In the genomic region with DNA sequence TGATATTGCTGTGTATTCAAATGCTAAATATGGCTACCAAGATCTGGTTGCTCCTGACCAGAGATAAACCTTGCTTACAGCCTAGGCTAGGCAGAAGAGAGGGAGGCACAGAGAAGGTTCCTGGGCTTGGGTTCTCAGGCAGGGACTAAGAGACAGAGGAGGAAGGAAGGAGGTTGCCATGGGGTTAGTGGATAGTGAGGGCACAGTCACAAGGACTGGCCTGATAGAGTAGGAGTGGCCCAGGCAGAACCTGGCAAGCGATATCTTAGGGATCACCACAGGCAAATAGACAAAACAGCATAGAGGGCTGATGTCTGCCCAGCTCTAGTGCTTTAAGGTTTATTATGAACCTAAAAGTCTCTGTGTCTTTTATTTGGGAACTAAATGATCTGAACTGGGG, we compare ENCODE assay signal across 22 mouse cellular contexts. TPM values are rescaled to one million over a fixed set of nuclear protein-coding genes. Genes with fewer than 3 reads are reported as not detected.
DNase-seq lines count a peak whose midpoint lies in the region; ATAC-seq and TF ChIP-seq lines count a peak whose summit lies in the region.
"Had no signal": no experiment of that assay in that cellular context is flagged by ENCODE, and none has a peak within 500 bp of the region (broad histone marks: within the 10 kb centered on the region; RNA-seq: fewer than 3 reads in every experiment).

No protein-coding gene starts in this region.

- no peaks in the 10 kb centered on the region for H3K9me3 ChIP-seq in megakaryocyte, embryonic 14.5 days
- H3K9me3 ChIP-seq in liver, embryonic 12.5 days (replicated peaks), result no peaks in the 10 kb centered on the region
- H3K9me3 ChIP-seq: heart, embryonic 10.5 days; hindbrain, embryonic 10.5 days; limb, embryonic 15.5 days; midbrain, embryonic 10.5 days; neural tube, embryonic 12.5 days had no signal

- DNase-seq in layer of hippocampus, adult 2 months (ENCODE audit: low spot score in 2 of 2), result no peak
- DNase-seq in layer of hippocampus, adult 18-20 months (ENCODE audit: low spot score in 2 of 2), result no peak
- no peak for DNase-seq in layer of hippocampus, postnatal 25 days (ENCODE audit: extremely low spot score in 1 of 2, low spot score in 1 of 2)
- DNase-seq: adrenal gland, adult 2 months; B cell, adult 2 months; cerebellum, adult 18-20 months; cerebellum, postnatal 25 days; gastrocnemius, postnatal 25 days; lung, postnatal 10 days; right cerebral cortex, adult 18-20 months had no signal

- 18% methylated on average over 1 of the region's 1 CpGs for WGBS in liver, embryonic 12.5 days (ENCODE audit: insufficient replicate concordance)

- peaks cover 54% of the 10 kb centered on the region for H3K4me1 ChIP-seq in megakaryocyte, embryonic 14.5 days
- H3K4me1 ChIP-seq in brown adipose tissue, adult 24 weeks (ENCODE audit: control insufficient read depth, insufficient read depth, insufficient read length, low read length), result peaks cover 2% of the 10 kb centered on the region; the same call in 1 of the 2 replicates
- H3K4me1 ChIP-seq in liver, embryonic 12.5 days, result peaks cover 22% of the 10 kb centered on the region
- H3K4me1 ChIP-seq: hindbrain, embryonic 10.5 days; midbrain, embryonic 10.5 days; neural tube, embryonic 12.5 days had no signal

- H3K27me3 ChIP-seq in megakaryocyte, embryonic 14.5 days (replicated peaks), result no peaks in the 10 kb centered on the region
- H3K27me3 ChIP-seq in liver, embryonic 12.5 days (replicated peaks), result no peaks in the 10 kb centered on the region
- H3K27me3 ChIP-seq: limb, embryonic 15.5 days; neural tube, embryonic 12.5 days had no signal

- no peak overlapping the region for H3K9ac ChIP-seq in liver, embryonic 12.5 days
- H3K9ac ChIP-seq: limb, embryonic 15.5 days; neural tube, embryonic 12.5 days had no signal

- TF ChIP-seq CTCF in layer of hippocampus, adult 2 months (conservative IDR thresholded peaks at IDR 0.05), result no peak

- peak overlapping the region; percentile 26; the same call in 1 of the 2 replicates for H3K27ac ChIP-seq in brown adipose tissue, adult 24 weeks (replicated peaks; ENCODE audit: low read depth, low read length)
- peak overlapping the region; percentile 61; the same call in 1 of the 2 replicates for H3K27ac ChIP-seq in liver, embryonic 12.5 days
- H3K27ac ChIP-seq in layer of hippocampus, adult 2 months, result no peak overlapping the region
- H3K27ac ChIP-seq: heart, embryonic 10.5 days; hindbrain, embryonic 10.5 days; hindbrain, postnatal 0 days; limb, embryonic 15.5 days; midbrain, embryonic 10.5 days; neural tube, embryonic 12.5 days had no signal

- no peak for ATAC-seq in megakaryocyte, adult 5-6 weeks (ENCODE audit: poor library complexity, severe bottlenecking)
- peak; percentile 97 for ATAC-seq in liver, embryonic 12.5 days
- ATAC-seq in megakaryocyte-erythroid progenitor cell, adult 5-6 weeks (replicated peaks; ENCODE audit: low FRiP score, low TSS enrichment, poor library complexity, severe bottlenecking), result peak; percentile 99
- ATAC-seq: hindbrain, postnatal 0 days; intestine, postnatal 0 days had no signal

- H3K36me3 ChIP-seq in megakaryocyte, embryonic 14.5 days (replicated peaks; ENCODE audit: low read length), result peaks cover 13% of the 10 kb centered on the region
- H3K36me3 ChIP-seq in liver, embryonic 12.5 days, result peaks cover 8% of the 10 kb centered on the region; the same call in 1 of the 2 replicates

- H3K4me2 ChIP-seq in liver, embryonic 12.5 days, result peak overlapping the region; percentile 17; the same call in 1 of the 2 replicates
- H3K4me2 ChIP-seq: limb, embryonic 15.5 days; neural tube, embryonic 12.5 days had no signal

- peak overlapping the region; percentile 16 for H3K4me3 ChIP-seq in megakaryocyte, embryonic 14.5 days (replicated peaks)
- H3K4me3 ChIP-seq in brown adipose tissue, adult 24 weeks (ENCODE audit: insufficient read depth, low read depth, low read length), result no peak overlapping the region
- no peak overlapping the region for H3K4me3 ChIP-seq in liver, embryonic 12.5 days
- H3K4me3 ChIP-seq in layer of hippocampus, adult 2 months, result no peak overlapping the region
- H3K4me3 ChIP-seq: heart, embryonic 10.5 days; hindbrain, embryonic 10.5 days; limb, embryonic 15.5 days; midbrain, embryonic 10.5 days; neural tube, embryonic 12.5 days had no signal

RNA-seq across cellular contexts. Expression of gene Tex264, which starts 41.2 kb away (rescaled TPM):
- polyA plus RNA-seq in megakaryocyte, embryonic 14.5 days (2012; ENCODE audit: insufficient read depth, low replicate concordance), result 87.2 and 196 TPM in 2 replicates
- 9.6 and 14.1 TPM in 2 replicates for total RNA-seq in megakaryocyte, adult 5-6 weeks (2015)
- 16.3 and 18.3 TPM in 2 replicates for total RNA-seq in megakaryocyte, adult 5-6 weeks (2017)
- polyA plus RNA-seq in brown adipose tissue, adult 24 weeks (2012; ENCODE audit: insufficient read depth, insufficient read length, missing spikeins), result 61.1 and 85.1 TPM in 2 replicates
- polyA plus RNA-seq in liver, embryonic 12.5 days (2016; fragmentation: Nextera tagmentation; extraction: Ambion mirVana), result 16.3 and 16.5 TPM in 2 replicates
- 23.8 and 28.7 TPM in 2 replicates for total RNA-seq in megakaryocyte-erythroid progenitor cell, adult 5-6 weeks (2014; fragmentation: Nextera tagmentation)
- total RNA-seq in megakaryocyte-erythroid progenitor cell, adult 5-6 weeks (2017), result 20.9 and 24.1 TPM in 2 replicates
- total RNA-seq in layer of hippocampus, adult 2 months (2021), result 10 to 100 TPM; 85.0 to 99.3 TPM
- 10 to 100 TPM; 91.9 to 97.1 TPM for total RNA-seq in layer of hippocampus, adult 18-20 months (2021)
- total RNA-seq in layer of hippocampus, postnatal 25 days (2021), result 100 to 1,000 TPM; 102 to 104 TPM
